Mouse (Mus musculus): ENCODE data around the gene Dlg2.

The Dlg2 gene

DNA sequence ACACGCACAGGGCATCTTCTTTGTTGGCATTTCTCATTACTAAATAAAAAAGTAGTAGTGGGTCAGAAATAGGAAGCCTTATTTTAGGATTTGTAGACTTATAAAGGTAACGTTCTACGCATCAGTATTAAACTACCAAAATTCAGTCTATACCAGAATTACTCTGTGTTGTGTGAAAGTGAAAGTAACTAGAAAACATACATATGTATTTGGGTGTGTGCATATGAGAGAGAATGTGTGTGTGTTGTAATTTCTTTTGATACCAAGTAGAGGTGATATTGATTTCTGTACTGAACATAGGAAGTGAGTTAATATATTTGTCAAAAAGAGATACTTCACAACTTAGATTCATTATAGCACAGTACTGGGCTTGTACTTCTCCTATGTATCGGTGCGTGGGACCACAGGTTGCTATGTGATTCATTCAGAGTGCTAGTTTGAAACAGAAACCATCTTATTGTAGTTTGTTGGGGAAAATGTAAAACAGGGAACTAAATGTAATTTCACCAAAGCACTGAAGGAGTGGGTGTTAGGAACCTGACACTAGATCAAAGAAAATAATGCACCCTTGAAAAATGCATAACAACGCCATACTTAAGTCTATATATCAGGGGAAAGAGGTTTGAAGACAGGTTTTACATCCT, 1688.5 kb downstream of the Dlg2 start:
- in situ Hi-C loops (cut with MboI, MseI), result no loop called here

DNA sequence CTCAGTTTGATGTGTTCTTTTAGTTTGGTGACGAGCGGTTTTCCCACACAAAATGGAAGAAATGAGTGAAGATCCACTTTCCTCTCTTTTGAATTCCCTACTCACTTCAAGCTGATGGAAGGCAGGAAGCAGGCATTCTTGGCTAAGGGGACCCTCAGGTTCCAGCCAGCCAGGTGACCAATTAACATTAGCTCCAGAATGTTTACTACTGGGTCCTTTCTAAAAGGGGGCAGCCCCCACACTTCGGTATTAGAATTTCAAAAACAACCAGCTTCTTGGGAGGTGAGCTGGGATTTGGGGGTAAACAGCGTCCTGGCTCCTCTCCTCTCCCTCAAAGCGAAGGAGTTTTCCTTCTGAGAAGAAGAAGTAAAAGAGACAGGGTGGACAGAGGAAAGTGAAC, 1703.6 kb downstream of the Dlg2 start:
- in situ Hi-C loops (cut with MboI, MseI), result loop anchor here (5.0 kb wide), 1 partner anchor 78 kb away; no protein-coding TSS in a partner anchor

DNA sequence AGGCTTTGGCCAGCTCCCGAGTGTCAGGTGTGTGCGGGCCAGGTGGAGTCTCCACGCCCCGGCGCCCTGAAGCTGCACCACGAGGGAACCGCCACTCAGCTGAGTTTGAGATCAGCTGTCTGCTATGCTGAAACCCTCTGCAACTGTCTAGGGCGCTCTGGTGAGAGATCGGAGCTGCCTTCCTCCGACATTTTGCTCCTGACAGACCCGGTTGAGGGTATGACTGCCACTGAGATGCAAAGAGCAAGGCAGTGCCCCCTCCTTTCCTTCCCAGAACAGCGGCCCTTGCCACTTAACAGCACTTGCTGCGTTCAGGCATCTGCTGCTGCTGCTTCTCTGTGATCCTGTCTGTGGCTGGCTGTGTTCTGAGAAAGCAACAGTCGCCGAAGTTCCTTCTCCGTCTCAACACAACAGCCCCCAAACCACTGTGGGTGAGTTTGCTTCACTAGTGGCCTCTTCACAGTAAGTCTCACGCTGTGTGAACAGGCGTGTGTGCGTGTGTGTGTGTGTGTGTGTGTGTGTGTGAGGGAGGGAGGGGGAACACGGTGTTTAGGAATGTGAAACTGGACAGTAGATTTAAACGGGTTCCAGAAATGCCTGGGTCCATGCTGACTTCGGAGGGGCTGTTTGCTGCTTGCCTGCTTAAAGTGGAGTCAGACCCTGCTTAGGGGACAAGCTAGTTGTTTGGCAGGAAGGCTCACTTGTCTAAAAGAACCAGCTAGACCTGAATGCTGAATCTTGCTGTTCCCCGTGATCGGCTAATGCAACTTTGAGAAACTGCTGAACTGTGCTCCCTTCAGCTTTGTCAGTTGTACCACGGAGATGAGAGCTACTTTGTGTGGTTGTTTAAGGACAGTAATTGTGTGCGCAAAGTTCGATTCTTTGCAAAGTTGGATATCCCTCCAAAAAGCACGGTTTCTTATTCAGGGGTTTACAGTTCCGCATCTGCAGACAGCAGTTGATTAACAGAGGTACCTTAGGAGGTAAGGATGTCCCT, 1704.4 kb downstream of the Dlg2 start:
- in situ Hi-C loops (cut with MboI, MseI), result loop anchor here (5.0 kb wide), 1 partner anchor 79 kb away; no protein-coding TSS in a partner anchor

DNA sequence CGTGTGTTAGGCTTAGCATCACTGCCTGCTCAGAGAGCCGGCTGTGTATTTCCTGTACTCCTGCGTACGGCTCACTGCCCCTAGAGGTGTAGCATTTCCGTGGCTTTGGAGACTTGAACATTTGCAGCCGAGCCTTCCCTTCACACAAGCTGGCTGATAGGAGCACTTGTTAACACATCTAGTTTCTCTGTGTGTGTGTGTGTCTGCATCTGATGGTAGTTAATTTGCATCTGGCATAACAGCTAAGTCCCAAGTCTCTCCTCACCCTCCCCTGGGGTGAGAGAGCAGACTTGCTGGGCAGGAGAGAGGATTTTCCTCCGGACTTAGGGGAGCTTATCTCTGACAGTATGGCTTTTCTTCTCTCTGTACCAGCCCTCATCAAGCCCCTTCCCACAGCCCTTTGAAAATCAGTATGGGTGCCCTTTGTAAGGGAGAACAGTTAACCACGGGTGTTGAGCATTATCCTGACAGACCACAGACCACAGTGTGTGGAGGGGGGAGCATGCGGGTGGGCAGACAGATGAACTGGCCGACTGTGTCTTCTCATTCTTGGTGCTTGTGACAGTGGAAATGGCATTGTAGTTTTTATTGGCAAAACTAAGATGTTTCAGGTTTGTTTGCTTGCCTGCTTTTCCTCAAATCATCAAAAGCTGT, 1705.6 kb downstream of the Dlg2 start:
- in situ Hi-C loops (cut with MboI, MseI), result loop anchor here (5.0 kb wide), 1 partner anchor 80 kb away; no protein-coding TSS in a partner anchor

DNA sequence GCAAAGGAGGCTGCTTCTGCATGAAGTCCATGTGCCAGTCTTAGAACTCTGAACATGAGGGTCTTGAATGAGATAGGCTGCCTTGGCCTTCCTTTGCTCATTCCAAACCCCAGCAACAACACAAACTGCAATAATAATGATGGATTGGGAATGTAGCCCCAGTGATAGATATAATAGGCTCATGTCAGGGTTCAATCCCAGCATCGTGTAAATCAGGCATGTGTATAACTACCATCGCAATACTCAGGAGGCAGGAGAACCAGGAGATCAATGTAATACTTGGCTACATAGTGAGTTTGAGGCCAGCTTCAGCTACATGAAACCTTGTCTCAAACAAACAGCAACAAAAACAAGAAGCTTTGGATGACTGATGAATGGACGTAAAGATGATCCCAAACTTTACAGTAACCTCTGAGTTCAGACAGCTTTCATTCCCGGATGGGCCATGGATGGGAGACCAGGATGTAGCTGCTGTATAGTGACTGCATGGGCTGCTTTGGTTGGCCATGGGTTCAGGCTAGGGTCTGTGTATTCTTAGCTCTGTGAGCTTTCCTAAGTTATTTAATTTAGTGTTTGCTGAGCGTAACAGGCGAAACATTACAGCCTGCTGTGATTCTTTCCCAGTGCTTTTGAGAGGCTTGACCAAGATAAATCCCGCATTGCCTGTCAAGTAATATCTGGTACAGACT, 1708.0 kb downstream of the Dlg2 start:
- in situ Hi-C loops (cut with MboI, MseI), result loop anchor here (5.0 kb wide), 1 partner anchor 82 kb away; no protein-coding TSS in a partner anchor

DNA sequence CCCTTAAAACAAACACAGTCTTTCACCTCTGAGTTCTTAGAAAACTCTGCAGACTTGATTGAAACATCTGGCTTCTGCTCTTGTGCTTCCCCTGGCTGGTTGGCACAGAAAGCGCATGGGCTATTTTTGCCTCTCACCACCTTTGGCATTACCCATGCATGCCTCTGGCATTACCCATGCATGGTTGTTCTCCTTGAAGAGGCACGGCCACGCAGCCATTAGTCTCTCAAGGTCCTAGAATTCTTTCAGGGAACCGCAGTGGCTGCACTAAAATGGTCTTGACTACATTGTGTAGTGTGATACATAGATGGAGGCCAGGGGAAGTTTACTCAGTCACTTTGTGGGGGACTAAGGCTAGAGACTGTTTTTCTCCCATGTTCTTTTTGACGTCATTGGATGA, 1709.9 kb downstream of the Dlg2 start:
- in situ Hi-C loops (cut with MboI, MseI), result no loop called here

DNA sequence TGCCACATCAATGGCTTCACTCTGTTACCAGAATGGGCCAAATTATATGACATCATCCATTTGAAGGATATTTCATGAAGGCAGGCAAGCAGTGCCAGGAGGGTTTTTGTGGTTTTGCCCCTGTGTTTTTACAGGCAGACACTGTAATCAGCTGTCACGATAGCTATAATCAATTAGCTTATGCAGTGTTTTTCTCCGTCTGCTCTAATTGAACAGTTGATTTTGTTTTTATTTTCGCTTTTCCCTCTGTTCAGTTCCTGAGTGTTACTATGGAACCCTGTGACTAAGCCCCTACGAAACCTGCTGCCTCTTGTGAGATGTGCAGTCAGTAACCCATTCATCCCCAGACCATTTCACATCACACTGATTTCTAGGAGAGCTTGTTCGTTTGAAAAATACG, 1712.7 kb downstream of the Dlg2 start:
- in situ Hi-C loops (cut with MboI, MseI), result no loop called here

DNA sequence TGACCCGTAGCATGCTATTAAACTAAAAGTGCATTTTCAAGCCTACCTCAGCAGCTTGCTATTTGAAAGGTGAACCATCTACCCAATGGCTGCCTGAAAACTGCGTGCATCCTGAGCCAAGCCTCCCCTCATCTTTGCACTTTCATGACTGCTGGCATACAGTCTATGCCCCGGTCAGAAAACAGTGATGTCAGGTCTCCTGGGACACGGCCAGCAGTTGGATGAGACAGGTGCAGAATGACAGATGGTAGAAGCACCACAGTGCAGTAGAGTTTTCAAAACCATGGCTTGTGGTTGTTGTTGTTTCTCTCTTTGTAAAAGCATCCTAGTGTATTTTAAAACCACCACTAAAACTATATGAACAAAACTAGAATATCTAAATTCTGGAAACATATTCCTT, 1719.5 kb downstream of the Dlg2 start:
- in situ Hi-C loops (cut with MboI, MseI), result no loop called here

DNA sequence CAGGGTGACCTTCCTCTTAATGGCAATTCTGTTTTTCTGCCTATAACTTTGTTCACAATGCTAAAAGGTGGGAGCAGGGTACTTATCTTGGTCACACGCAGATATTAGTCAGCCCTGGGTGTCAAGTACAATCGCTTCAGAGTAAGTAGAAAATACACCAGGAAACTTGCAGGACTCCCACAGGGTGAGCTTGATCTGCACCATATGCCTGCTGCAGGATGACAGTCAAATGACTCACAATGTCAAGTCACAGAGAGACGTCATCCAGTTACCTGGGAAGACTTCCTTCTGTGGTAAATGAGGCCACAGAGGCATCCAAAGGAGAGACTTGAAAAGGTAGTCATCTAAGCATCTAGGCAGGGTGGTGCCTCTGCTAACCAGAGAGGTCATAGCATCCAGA, 1721.1 kb downstream of the Dlg2 start:
- in situ Hi-C loops (cut with MboI, MseI), result no loop called here

DNA sequence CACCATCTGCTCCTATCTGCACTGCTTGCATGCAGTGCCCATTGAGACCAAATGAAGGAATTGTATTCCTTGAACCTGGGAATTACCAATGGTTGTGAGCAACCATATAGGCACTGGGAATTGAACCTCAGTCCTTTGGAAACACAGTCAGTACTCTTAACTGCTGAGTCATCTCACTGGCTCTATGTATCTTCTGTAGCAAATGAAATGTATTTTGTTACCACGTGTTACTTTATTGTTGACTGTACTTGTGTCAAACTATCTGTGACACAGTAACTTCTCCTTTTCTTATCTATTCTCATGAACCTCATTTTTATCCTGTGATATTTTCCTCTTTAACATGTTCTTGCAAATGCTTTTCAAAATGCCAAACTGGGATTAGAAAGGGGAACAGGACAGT, 1722.7 kb downstream of the Dlg2 start:
- in situ Hi-C loops (cut with MboI, MseI), result no loop called here

DNA sequence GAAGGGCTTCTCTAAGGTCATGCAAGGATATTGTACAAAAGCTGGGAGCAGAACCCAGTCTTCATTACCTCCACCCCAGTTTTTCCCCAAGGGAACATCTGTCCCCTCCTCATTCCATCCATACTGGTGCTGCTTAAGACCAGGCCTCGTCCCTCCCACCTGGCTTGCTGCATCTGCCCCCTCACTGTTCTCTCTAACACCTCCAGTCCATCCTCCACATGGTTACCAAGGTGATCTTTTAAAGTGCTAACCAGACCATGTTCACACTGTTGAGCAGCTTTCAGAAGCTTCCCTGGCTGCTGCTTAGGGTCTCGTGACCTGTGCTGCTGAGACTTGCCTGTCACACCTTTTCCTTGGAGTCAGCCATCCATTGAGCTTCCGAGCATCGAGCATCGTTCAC, 1734.2 kb downstream of the Dlg2 start:
- in situ Hi-C loops (cut with MboI, MseI), result no loop called here

DNA sequence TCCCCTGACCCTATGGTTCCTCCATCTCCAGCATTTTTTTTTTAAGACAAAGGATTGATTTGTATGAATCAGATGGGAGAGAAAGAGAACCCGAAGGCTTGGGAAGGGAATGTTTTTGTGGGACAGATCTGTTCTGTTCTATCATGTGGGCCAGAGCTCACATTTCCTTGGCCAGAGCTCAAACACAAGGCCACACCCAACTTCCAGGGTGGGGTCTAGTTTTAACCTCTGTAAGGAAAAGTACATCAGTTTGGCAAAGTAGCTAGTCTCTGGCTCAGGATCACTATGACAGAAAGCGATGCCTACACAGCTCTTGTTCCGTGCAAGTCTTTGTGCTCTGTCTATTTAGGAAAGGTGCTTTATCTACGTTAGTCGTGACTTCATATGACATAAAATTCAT, 1737.3 kb downstream of the Dlg2 start:
- in situ Hi-C loops (cut with MboI, MseI), result no loop called here

DNA sequence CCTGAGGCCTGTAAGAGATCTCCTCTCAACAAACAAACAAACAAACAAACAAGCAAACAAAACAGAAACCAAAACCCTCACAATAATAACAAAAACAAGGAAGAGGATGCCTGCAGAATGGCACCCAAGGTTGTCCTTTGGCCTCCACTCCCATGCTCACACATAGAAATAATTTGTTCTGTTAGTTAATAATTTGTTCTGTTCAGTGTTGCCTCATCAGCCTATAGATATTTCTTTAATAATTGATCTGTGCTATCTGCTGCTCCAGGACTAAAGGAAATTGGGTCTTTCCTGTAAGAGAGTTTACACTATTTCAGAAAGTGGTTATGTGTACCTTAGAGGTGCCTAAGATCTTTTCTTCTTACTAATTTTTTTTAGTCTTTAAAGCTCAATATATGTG, 1741.7 kb downstream of the Dlg2 start:
- in situ Hi-C loops (cut with MboI, MseI), result no loop called here

DNA sequence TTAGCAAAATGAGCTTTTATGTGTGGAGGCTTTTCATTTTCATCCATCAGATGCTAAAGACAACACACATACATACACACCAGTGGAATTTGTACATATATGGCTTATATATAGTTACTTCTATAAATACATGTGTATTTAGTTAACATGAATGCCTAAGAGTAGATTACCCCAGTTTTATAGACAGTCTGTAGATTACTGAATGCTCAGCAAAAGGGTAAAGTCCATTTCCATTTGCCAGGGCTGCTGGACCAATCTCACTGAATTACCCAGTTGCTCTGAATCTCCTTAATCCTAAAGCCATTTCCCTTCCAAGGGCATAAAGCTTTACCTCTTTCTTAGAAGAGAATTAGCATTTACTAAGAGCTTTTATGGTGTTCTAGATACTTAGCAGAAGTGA, 1744.1 kb downstream of the Dlg2 start:
- in situ Hi-C loops (cut with MboI, MseI), result no loop called here

DNA sequence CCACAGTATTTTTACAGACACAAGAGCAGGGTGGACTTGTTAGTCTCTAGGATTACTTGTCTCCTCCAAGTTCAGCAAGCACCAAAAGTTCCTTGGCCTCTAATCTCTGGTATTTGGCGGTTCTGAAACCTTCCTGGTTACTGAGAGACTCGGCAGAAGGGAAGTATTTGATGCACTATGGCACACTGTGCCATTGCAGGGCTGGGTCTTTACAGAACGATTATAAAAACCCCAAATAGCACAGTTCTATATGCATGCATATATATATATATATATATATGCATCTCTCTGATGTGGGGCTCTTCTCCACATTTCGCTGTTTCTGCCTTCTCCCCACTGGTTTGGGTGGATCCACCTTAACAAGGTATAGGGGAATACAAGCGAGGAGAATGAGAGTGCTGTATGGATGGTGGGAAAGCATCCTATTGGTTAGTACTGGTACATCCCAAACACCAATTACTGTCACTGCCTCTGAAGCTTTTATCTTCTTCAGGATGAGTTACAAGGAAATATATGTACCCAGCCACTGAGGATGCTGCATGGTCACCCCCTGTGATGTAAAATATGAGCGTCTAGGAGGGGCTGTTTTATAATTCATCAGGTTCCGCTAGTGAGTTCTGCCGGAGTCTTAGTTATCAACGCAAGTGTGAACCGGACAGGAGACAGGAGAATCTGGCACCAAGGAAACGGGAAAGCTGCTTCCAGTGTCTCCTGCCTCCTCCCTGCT, 1758.2 kb downstream of the Dlg2 start:
- in situ Hi-C loops (cut with MboI, MseI), result no loop called here

DNA sequence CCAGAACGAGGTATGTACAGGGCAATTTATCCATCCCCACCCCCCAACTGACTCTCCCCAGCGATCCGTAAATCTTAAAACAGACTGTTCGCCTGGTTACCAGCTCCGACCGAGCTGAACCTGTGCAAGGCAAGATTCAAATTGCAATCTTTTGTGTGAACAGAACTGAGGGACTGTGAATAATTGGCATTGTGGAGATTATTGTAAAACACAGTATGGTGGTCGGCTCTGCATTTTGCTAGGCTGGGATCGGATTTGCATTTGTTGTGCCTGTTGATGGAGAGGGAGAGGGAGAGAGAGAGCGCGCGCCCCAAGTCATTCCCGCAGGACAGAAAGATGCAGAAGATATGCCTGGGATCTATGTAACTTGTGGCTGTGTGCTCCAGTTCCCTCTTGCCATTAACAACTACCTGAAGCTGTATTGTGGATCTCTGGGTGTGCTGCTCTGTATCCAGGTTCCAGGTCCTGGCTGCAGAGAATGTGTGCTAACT, 1759.1 kb downstream of the Dlg2 start:
- in situ Hi-C loops (cut with MboI, MseI), result no loop called here

DNA sequence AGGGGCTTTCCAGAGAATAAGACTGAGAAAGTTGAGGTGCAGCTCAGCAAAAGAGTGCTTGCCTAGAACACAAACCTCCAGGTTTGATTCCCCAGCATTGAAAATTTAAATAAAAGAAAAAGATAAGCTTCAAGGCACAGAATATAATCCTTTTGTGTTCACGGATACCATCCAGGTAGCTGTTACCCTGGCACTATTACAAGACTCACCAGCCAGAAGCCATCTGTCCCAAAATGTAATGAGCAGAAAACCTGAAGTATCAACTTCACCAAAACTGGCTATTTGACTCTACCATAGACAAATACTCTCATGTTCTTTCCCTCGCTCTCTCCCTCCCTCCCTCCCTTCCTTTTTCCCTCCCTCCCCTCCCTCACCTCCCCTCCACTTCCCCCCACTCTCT, 1764.4 kb downstream of the Dlg2 start:
- in situ Hi-C loops (cut with MboI, MseI), result no loop called here

DNA sequence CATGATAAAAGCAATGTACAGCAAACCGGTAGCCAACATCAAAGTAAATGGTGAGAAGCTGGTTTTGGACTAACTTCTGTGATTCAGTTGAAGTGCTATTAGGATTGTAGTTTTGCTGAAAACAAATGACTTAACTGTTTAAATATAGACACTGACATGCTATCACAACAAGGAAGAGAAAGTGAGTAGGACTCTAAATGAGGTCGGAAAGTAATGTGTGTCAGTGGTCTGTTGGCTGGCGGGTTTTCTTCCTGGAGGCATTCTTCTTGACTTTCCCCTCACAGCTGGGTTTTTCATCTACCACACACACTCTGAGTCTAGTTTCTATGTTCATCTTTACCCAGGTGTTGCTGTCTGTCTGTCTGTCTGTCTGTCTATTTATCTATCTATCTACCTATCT, 1771.1 kb downstream of the Dlg2 start:
- in situ Hi-C loops (cut with MboI, MseI), result no loop called here

DNA sequence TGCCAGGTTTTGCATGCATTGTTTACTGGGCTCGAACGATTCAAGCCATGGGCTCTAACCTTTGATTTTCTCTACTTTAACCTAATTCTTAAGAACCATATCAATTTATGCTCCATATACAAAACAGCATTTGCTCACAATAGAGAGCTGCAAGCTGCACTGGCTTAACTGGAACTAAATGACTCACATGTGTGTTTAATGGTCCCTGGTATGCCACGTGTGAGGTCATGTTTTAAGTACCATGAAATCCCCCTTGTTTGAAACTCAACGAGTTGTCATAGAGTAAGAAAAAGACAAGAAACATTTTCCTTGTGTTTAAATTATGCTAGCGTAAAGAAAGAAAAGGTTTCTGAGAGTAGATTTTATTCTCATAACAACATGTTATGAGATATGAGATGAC, 1772.1 kb downstream of the Dlg2 start:
- in situ Hi-C loops (cut with MboI, MseI), result no loop called here

DNA sequence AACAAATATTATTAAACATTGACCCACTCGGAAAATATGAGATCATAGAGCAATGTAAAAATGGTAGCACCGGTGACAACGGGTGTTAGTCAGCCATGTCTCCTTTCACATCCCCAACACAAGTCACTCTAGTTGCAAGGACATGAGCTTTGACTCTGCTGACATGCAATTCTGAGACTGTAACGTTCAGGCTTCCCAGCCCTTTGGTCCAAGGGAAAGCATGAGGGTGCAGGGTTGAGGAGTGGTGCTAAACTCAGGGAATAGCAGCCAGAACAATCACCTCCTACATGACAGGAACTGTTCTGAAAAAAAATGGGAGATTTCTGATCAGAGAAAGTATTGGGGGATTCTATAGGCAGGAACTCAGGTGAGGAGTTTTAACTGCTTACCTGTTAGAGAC, 1781.7 kb downstream of the Dlg2 start:
- in situ Hi-C loops (cut with MboI, MseI), result no loop called here

DNA sequence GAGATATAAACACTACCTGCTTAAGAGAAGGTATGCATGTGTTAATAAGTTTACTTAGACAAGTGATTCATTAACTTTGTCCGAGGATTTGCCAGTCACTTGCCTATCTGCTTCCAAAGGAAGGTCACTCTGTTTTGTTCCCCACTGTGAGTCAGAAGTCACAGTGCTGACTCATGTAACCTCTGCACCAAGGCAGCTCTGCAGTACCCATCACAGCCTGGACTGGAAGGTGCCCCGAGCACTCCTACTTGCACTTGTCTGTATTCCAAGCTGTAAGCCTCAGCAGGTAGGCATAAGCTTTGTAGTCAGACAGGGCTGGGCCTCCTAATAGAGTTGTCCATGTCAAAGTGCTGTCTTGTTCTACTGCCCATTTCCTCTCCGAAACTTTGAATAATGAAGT, 1782.2 kb downstream of the Dlg2 start:
- in situ Hi-C loops (cut with MboI, MseI), result no loop called here
